Mouse (Mus musculus) liver, postnatal 0 days (tissue): ENCODE results near the gene Cth.

ENCODE experiments used
- CTCF ChIP-seq: sonication (generic); IDR thresholded peaks from 2 replicates; pipeline ENCODE4 v1.5.1; 2016; ENCODE audit warnings: antibody characterized with exemption, low read depth
- EP300 ChIP-seq: IDR thresholded peaks from 2 replicates; pipeline ENCODE4 v1.6.1; 2016; ENCODE audit warnings: antibody characterized with exemption, low read depth, mild to moderate bottlenecking

DNA sequence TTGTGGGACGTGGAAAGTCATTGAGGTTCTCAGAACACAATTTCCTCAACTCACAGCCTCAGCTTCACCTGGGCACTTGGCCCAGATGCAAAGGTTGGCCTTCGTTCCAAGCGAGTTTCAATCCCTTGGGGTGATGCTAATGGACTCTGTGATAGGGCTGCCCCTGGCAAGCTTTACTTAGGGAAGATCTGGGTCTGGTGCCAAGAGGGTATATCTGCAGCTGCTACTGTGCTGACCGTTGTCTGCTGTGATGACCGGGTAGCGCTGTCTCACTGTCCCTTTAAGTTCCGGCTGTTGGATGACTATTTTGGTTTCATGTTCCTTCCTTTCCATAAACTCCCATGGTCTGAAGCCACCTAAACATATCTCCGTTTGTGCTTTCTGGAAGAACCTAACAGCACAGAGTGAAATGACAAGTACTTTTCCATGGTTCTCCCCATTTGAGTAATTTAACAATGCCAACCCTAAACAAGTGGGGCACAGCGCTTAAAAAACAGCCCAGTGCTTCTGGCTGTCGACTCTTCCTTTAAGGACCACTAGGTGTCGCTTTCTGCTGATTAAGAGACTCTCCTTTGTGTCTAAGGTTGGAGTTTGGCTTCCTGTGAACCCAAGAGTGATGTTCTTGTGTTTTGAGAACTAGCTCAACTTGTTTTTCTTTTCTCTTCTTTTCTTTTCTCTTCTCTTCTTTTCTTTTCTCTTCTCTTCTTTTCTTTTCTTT, 48.3 kb downstream of the Cth start:
- TF ChIP-seq CTCF (peak; percentile 83), EP300 (no peak)
